12 mouse cellular contexts compared by ENCODE assay signal in the genomic region with DNA sequence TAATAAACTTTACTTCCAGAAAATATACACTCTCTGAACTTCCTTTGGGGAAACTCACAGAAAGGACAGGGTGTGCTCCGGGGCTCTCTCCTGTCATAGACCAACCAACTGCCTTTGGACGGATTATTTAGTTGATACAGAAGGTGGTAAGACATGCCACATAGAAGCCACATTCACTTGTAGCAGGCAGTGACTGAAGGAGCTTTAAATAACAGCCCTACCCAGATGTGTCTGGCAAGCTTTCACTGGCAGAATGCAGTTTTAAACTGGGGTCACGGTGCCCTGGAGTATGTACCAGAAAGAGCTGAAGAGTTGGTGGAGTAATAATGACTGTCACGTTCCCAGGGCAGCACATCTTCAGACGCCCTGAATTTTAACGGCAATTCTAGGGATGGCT. TPM values are rescaled to one million over a fixed set of nuclear protein-coding genes. Genes with fewer than 3 reads are reported as not detected.
DNase-seq lines count a peak whose midpoint lies in the region; ATAC-seq and TF ChIP-seq lines count a peak whose summit lies in the region.
"Had no signal": no experiment of that assay in that cellular context is flagged by ENCODE, and none has a peak within 500 bp of the region (broad histone marks: within the 10 kb centered on the region; RNA-seq: fewer than 3 reads in every experiment).

No protein-coding gene starts in this region.

- no peak for TF ChIP-seq CTCF in layer of hippocampus, adult 2 months (conservative IDR thresholded peaks at IDR 0.05)
- TF ChIP-seq CTCF in heart, postnatal 0 days (IDR thresholded peaks at IDR 0.05; ENCODE audit: low read depth) = no peak
- no peak for TF ChIP-seq CTCF in lung, postnatal 0 days (IDR thresholded peaks at IDR 0.05)

- peak overlapping the region; percentile 28 for H3K4me2 ChIP-seq in embryonic facial prominence, embryonic 13.5 days
- H3K4me2 ChIP-seq in heart, postnatal 0 days (ENCODE audit: low read depth, low read length) = peak overlapping the region; percentile 34
- 0 out of 2 replicates have a peak overlapping the region, but pooled peaks have one; percentile 11 for H3K4me2 ChIP-seq in lung, postnatal 0 days (replicated peaks; ENCODE audit: low read depth, low read length)
- H3K4me2 ChIP-seq in neural tube, embryonic 15.5 days = no peak overlapping the region
- H3K4me2 ChIP-seq: forebrain, embryonic 13.5 days had no signal

- WGBS in embryonic facial prominence, embryonic 13.5 days = 63% methylated on average over 6 of the region's 6 CpGs
- WGBS in embryonic facial prominence, embryonic 10.5 days = 87% methylated on average over 6 of the region's 6 CpGs
- 35% methylated on average over 6 of the region's 6 CpGs for WGBS in heart, postnatal 0 days
- WGBS in lung, postnatal 0 days = 33% methylated on average over 6 of the region's 6 CpGs
- 88% methylated on average over 6 of the region's 6 CpGs for WGBS in neural tube, embryonic 15.5 days

- no peak for TF ChIP-seq EP300 in heart, postnatal 0 days (IDR thresholded peaks at IDR 0.05; ENCODE audit: low read depth)
- no peak; the same call in 1 of the 2 replicates for TF ChIP-seq EP300 in lung, postnatal 0 days (IDR thresholded peaks at IDR 0.05)

- no peak for DNase-seq in embryonic facial prominence, embryonic 10.5 days (ENCODE audit: low spot score)
- DNase-seq in layer of hippocampus, adult 2 months (ENCODE audit: low spot score in 2 of 2) = no peak
- no peak for DNase-seq in layer of hippocampus, adult 18-20 months (ENCODE audit: low spot score in 2 of 2)
- peak; percentile 33 for DNase-seq in heart, postnatal 0 days (ENCODE audit: low spot score)
- DNase-seq in lung, postnatal 0 days (ENCODE audit: low spot score) = no peak
- no peak for DNase-seq in spleen, adult 12 weeks (ENCODE audit: low spot score)
- DNase-seq: spleen, adult 18-20 months; thymus, postnatal 14 days had no signal

- H3K4me3 ChIP-seq in embryonic facial prominence, embryonic 13.5 days = no peak overlapping the region
- no peak overlapping the region for H3K4me3 ChIP-seq in embryonic facial prominence, embryonic 10.5 days
- no peak overlapping the region for H3K4me3 ChIP-seq in layer of hippocampus, adult 2 months
- no peak overlapping the region for H3K4me3 ChIP-seq in heart, postnatal 0 days (ENCODE audit: low read depth, low read length)
- no peak overlapping the region for H3K4me3 ChIP-seq in lung, postnatal 0 days (ENCODE audit: low read depth, low read length)
- no peak overlapping the region for H3K4me3 ChIP-seq in neural tube, embryonic 15.5 days (replicated peaks)
- H3K4me3 ChIP-seq: forebrain, embryonic 13.5 days had no signal

- peak overlapping the region; percentile 85 for H3K27ac ChIP-seq in embryonic facial prominence, embryonic 13.5 days
- H3K27ac ChIP-seq in embryonic facial prominence, embryonic 10.5 days (replicated peaks) = no peak overlapping the region
- H3K27ac ChIP-seq in layer of hippocampus, adult 2 months = peak overlapping the region; percentile 68
- peak overlapping the region; percentile 71 for H3K27ac ChIP-seq in heart, postnatal 0 days (ENCODE audit: low read depth)
- H3K27ac ChIP-seq in lung, postnatal 0 days (ENCODE audit: low read length) = peak overlapping the region; percentile 74
- no peak overlapping the region for H3K27ac ChIP-seq in neural tube, embryonic 15.5 days (replicated peaks)
- H3K27ac ChIP-seq: forebrain, embryonic 13.5 days had no signal

- H3K9ac ChIP-seq in embryonic facial prominence, embryonic 13.5 days = no peak overlapping the region
- no peak overlapping the region for H3K9ac ChIP-seq in heart, postnatal 0 days (replicated peaks; ENCODE audit: low read depth, low read length)
- H3K9ac ChIP-seq in lung, postnatal 0 days (replicated peaks; ENCODE audit: low read depth) = no peak overlapping the region
- no peak overlapping the region for H3K9ac ChIP-seq in neural tube, embryonic 15.5 days (replicated peaks)
- H3K9ac ChIP-seq: forebrain, embryonic 13.5 days had no signal

- H3K9me3 ChIP-seq in embryonic facial prominence, embryonic 13.5 days = no peaks in the 10 kb centered on the region
- H3K9me3 ChIP-seq in embryonic facial prominence, embryonic 10.5 days = no peaks in the 10 kb centered on the region
- H3K9me3 ChIP-seq in heart, postnatal 0 days (replicated peaks; ENCODE audit: control insufficient read depth, low read length) = no peaks in the 10 kb centered on the region
- no peaks in the 10 kb centered on the region for H3K9me3 ChIP-seq in lung, postnatal 0 days (ENCODE audit: low read length)
- H3K9me3 ChIP-seq in neural tube, embryonic 15.5 days (replicated peaks) = no peaks in the 10 kb centered on the region
- H3K9me3 ChIP-seq: forebrain, embryonic 13.5 days had no signal

- peaks cover 22% of the 10 kb centered on the region for H3K4me1 ChIP-seq in embryonic facial prominence, embryonic 13.5 days
- H3K4me1 ChIP-seq in embryonic facial prominence, embryonic 10.5 days = no peaks in the 10 kb centered on the region
- peaks cover 22% of the 10 kb centered on the region; the same call in 1 of the 2 replicates for H3K4me1 ChIP-seq in heart, postnatal 0 days (ENCODE audit: control insufficient read depth, insufficient read depth)
- H3K4me1 ChIP-seq in lung, postnatal 0 days (ENCODE audit: insufficient read depth, low read depth, low read length) = peaks cover 13% of the 10 kb centered on the region; the same call in 1 of the 2 replicates
- H3K4me1 ChIP-seq in neural tube, embryonic 15.5 days = no peaks in the 10 kb centered on the region
- H3K4me1 ChIP-seq: forebrain, embryonic 13.5 days had no signal

- peak; percentile 48; the same call in 1 of the 2 replicates for ATAC-seq in embryonic facial prominence, embryonic 13.5 days (ENCODE audit: insufficient number of reproducible peaks, insufficient read depth, low FRiP score, low TSS enrichment, low read depth)
- peak; percentile 65 for ATAC-seq in heart, postnatal 0 days (ENCODE audit: insufficient read depth, low read depth)
- peak; percentile 67 for ATAC-seq in lung, postnatal 0 days
- ATAC-seq in neural tube, embryonic 15.5 days (ENCODE audit: low FRiP score) = no peak
- ATAC-seq: forebrain, embryonic 13.5 days; hindbrain, embryonic 16.5 days had no signal

- H3K27me3 ChIP-seq in embryonic facial prominence, embryonic 13.5 days = no peaks in the 10 kb centered on the region
- H3K27me3 ChIP-seq in embryonic facial prominence, embryonic 10.5 days (replicated peaks; ENCODE audit: low read depth, poor library complexity, severe bottlenecking) = no peaks in the 10 kb centered on the region
- no peaks in the 10 kb centered on the region for H3K27me3 ChIP-seq in heart, postnatal 0 days (ENCODE audit: control insufficient read depth, insufficient read depth, low read length)
- H3K27me3 ChIP-seq in lung, postnatal 0 days (replicated peaks; ENCODE audit: insufficient read depth, low read length) = no peaks in the 10 kb centered on the region
- no peaks in the 10 kb centered on the region for H3K27me3 ChIP-seq in neural tube, embryonic 15.5 days (replicated peaks)
- H3K27me3 ChIP-seq: forebrain, embryonic 13.5 days had no signal

- H3K36me3 ChIP-seq in embryonic facial prominence, embryonic 13.5 days = no peaks in the 10 kb centered on the region
- no peaks in the 10 kb centered on the region for H3K36me3 ChIP-seq in embryonic facial prominence, embryonic 10.5 days (replicated peaks)
- H3K36me3 ChIP-seq in heart, postnatal 0 days (replicated peaks; ENCODE audit: control insufficient read depth, insufficient read depth, low read length) = no peaks in the 10 kb centered on the region
- H3K36me3 ChIP-seq in lung, postnatal 0 days (ENCODE audit: insufficient read depth, low read length) = no peaks in the 10 kb centered on the region
- no peaks in the 10 kb centered on the region for H3K36me3 ChIP-seq in neural tube, embryonic 15.5 days

RNA-seq across cellular contexts. Expression of a gene that starts 59.5 kb away (rescaled TPM):
- 19.4 and 37.6 TPM in 2 replicates for polyA plus RNA-seq in embryonic facial prominence, embryonic 13.5 days (2015; fragmentation: Nextera tagmentation; extraction: Ambion mirVana)
- polyA plus RNA-seq in embryonic facial prominence, embryonic 10.5 days (2016; fragmentation: Nextera tagmentation; extraction: Ambion mirVana) = 3.3 and 3.6 TPM in 2 replicates
- 10 to 100 TPM; 36.9 to 41.8 TPM for total RNA-seq in layer of hippocampus, adult 2 months (2021)
- total RNA-seq in layer of hippocampus, adult 18-20 months (2021) = 10 to 100 TPM; 34.2 to 37.1 TPM
- 0.88 and 1.6 TPM in 2 replicates for total RNA-seq in heart, postnatal 0 days (2014; rRNA removed; ENCODE audit: low replicate concordance)
- 4.3 and 5.1 TPM in 2 replicates for polyA plus RNA-seq in heart, postnatal 0 days (2015; fragmentation: Nextera tagmentation; extraction: Ambion mirVana)
- 33.4 and 42.9 TPM in 2 replicates for polyA plus RNA-seq in lung, postnatal 0 days (2015; fragmentation: Nextera tagmentation; extraction: Ambion mirVana)
- polyA plus RNA-seq in neural tube, embryonic 15.5 days (2015; fragmentation: Nextera tagmentation; extraction: Ambion mirVana) = 10.6 and 11.1 TPM in 2 replicates

Comparison
In these comparisons a context has a peak if more than half of its experiments do, and no peak if none do; other contexts are left out.
1. H3K27ac ChIP-seq: peak in embryonic facial prominence, embryonic 13.5 days (single experiment), layer of hippocampus, adult 2 months (single experiment), heart, postnatal 0 days (single experiment) and lung, postnatal 0 days (single experiment); none in embryonic facial prominence, embryonic 10.5 days (single experiment) and neural tube, embryonic 15.5 days (single experiment).